Mouse (Mus musculus): ENCODE results near the gene Fchsd2.
"Not testable (repeated sequence)": the region's sequence is repeated elsewhere in the genome, so short reads cannot be mapped to it uniquely, and the experiment has no call there.

- TF ChIP-seq CTCF (IDR thresholded peaks at IDR 0.05; ENCODE audit: borderline replicate concordance, extremely low read depth, insufficient read depth, insufficient read length); POLR2A (IDR thresholded peaks at IDR 0.05; ENCODE audit: borderline replicate concordance, extremely low read depth, insufficient read depth, insufficient read length, poor library complexity, severe bottlenecking): not testable (repeated sequence)
These were observed 62.2 kb downstream of the Fchsd2 start for GRCm38 (mm10) chr7:101154883-101155282.

Data from brain, embryonic 14.5 days (tissue).